Mouse (Mus musculus): Measurements from ENCODE around the gene Eif4g3.

Eif4g3 gene

GRCm38 (mm10) chr4:138217951-138218685 lies 225.3 kb downstream of the Eif4g3 start:
- DNase-seq (ENCODE audit: low spot score in 2 of 2) = no peak

- DNase-seq (ENCODE audit: low spot score in 2 of 2) = no peak
Measured at GRCm38 (mm10) chr4:138219331-138219730, 226.5 kb downstream of the Eif4g3 start.

- no peak for DNase-seq (ENCODE audit: low spot score in 2 of 2)
Measured at GRCm38 (mm10) chr4:138220761-138221160, 227.9 kb downstream of the Eif4g3 start.

- DNase-seq (ENCODE audit: low spot score in 2 of 2) = no peak
Measured at GRCm38 (mm10) chr4:138221406-138221805, 228.6 kb downstream of the Eif4g3 start.

- DNase-seq (ENCODE audit: low spot score in 2 of 2) = no peak
Measured at GRCm38 (mm10) chr4:138222396-138222795, 229.6 kb downstream of the Eif4g3 start.

- no peak for DNase-seq (ENCODE audit: low spot score in 2 of 2)
Measured at GRCm38 (mm10) chr4:138223623-138224022, 230.8 kb downstream of the Eif4g3 start.

GRCm38 (mm10) chr4:138246756-138247665 lies 254.2 kb downstream of the Eif4g3 start:
- no peak for DNase-seq (ENCODE audit: low spot score in 2 of 2)

GRCm38 (mm10) chr4:138250088-138250960 lies 257.5 kb downstream of the Eif4g3 start, which contains the start of the genes Sh2d5 and Kif17:
TSS of gene Sh2d5 (plus strand) at chr4:138250403.
TSS of gene Kif17 (plus strand) at chr4:138250435.
- peak; percentile 25 to 46 for DNase-seq (ENCODE audit: low spot score in 2 of 2)

- no peak for DNase-seq (ENCODE audit: low spot score in 2 of 2)
Measured at GRCm38 (mm10) chr4:138251819-138252218, 259.0 kb downstream of the Eif4g3 start.

- no peak for DNase-seq (ENCODE audit: low spot score in 2 of 2)
Measured at GRCm38 (mm10) chr4:138252231-138252630, 259.4 kb downstream of the Eif4g3 start.

GRCm38 (mm10) chr4:138257116-138257687 lies 264.4 kb downstream of the Eif4g3 start:
- DNase-seq (ENCODE audit: low spot score in 2 of 2) = no peak

Measured in urinary bladder, postnatal 36 days (tissue).